Mouse (Mus musculus) neural tube, embryonic 14.5 days (tissue): ENCODE measurements at regions not wholly inside any gene's neighbourhood (a gene's known extent, or its start where the extent isn't known, plus 50 kb on each side); places are given as distances from the start of the nearest gene placed in this dataset.

Experiments used
- ATAC-seq: fragments of 200-750 bp; cut with Nextera tagmentation; 2 replicates; pipeline ENCODE4 v1.8.0; 2017; ENCODE audit warnings: low read depth, mild to moderate bottlenecking, moderate TSS enrichment, moderate library complexity
- H3K27ac ChIP-seq: fragments of 300-500 bp; sonication (generic); 2 replicates; pipeline ENCODE4 v1.5.1; 2014; ENCODE audit warnings: low read depth, mild to moderate bottlenecking, control low read depth, low read length, moderate library complexity, mixed read lengths
- H3K27me3 ChIP-seq: fragments of 300-500 bp; sonication (generic); 2 replicates; pipeline ENCODE4 v1.6.1; 2014; ENCODE audit warnings: low read length; ENCODE audit not compliant: control insufficient read depth, insufficient read depth
- H3K36me3 ChIP-seq: fragments of 300-500 bp; sonication (generic); 2 replicates; pipeline ENCODE4 v1.6.1; 2014; ENCODE audit warnings: low read length, mixed read lengths; ENCODE audit not compliant: control insufficient read depth, insufficient read depth
- H3K4me1 ChIP-seq: fragments of 300-500 bp; sonication (generic); 2 replicates; pipeline ENCODE4 v1.6.1; 2014; ENCODE audit warnings: low read length; ENCODE audit not compliant: control insufficient read depth, insufficient read depth
- H3K4me2 ChIP-seq: fragments of 300-500 bp; sonication (generic); 2 replicates; pipeline ENCODE4 v1.6.1; 2014; ENCODE audit warnings: mild to moderate bottlenecking, low read depth, low read length, control low read depth
- H3K4me3 ChIP-seq: fragments of 300-500 bp; sonication (generic); 2 replicates; pipeline ENCODE4 v1.5.1; 2014; ENCODE audit warnings: low read depth, low read length, control low read depth, mixed read lengths
- H3K9ac ChIP-seq: fragments of 300-500 bp; sonication (generic); replicated peaks from 2 replicates; pipeline ENCODE4 v1.6.1; 2014; ENCODE audit warnings: low read depth, mild to moderate bottlenecking, control low read depth, low read length, mixed read lengths
- H3K9me3 ChIP-seq: fragments of 300-500 bp; sonication (generic); 2 replicates; pipeline ENCODE4 v1.6.1; 2016; ENCODE audit warnings: low read length; ENCODE audit not compliant: control insufficient read depth
- WGBS: fragments of 180-500 bp; shearing (Covaris S2); extraction: QIAGEN DNeasy Blood & Tissue Kit; methylation state at CpG from one replicate; pipeline ENCODE4 v1.1.7; 2014; 5-methylcytosine and 5-hydroxymethylcytosine counted together

- H3K4me3 ChIP-seq, result no peak overlapping the region
- H3K36me3 ChIP-seq, result no peaks in the 10 kb centered on the region
- H3K4me2 ChIP-seq, result no peak overlapping the region
- H3K4me1 ChIP-seq, result 0 out of 2 replicates have a peak, but pooled peaks cover 4% of the 10 kb centered on the region
- no peak overlapping the region for H3K27ac ChIP-seq
- H3K9me3 ChIP-seq, result no peaks in the 10 kb centered on the region
- no peaks in the 10 kb centered on the region for H3K27me3 ChIP-seq
- ATAC-seq, result no peak
- H3K9ac ChIP-seq, result no peak overlapping the region
Observed at GRCm38 (mm10) chr7:125191313-125191712, 253.2 kb upstream of the Kdm8 start.

GRCm38 (mm10) chr7:125211346-125211973 lies 233.0 kb upstream of the Kdm8 start:
- no peak overlapping the region for H3K27ac ChIP-seq
- H3K36me3 ChIP-seq, result no peaks in the 10 kb centered on the region
- no peak overlapping the region for H3K4me3 ChIP-seq
- 32% methylated on average over 6 of the region's 6 CpGs for WGBS
- ATAC-seq, result peak; percentile 41; the same call in 1 of the 2 replicates
- no peaks in the 10 kb centered on the region for H3K4me1 ChIP-seq
- H3K9ac ChIP-seq, result no peak overlapping the region
- H3K4me2 ChIP-seq, result no peak overlapping the region
- no peaks in the 10 kb centered on the region for H3K9me3 ChIP-seq
- no peaks in the 10 kb centered on the region for H3K27me3 ChIP-seq

- WGBS, result 70% methylated on average over 6 of the region's 6 CpGs
- no peaks in the 10 kb centered on the region for H3K36me3 ChIP-seq
- no peak overlapping the region for H3K27ac ChIP-seq
- no peak for ATAC-seq
- no peak overlapping the region for H3K9ac ChIP-seq
- H3K4me3 ChIP-seq, result no peak overlapping the region
- no peak overlapping the region for H3K4me2 ChIP-seq
- no peaks in the 10 kb centered on the region for H3K27me3 ChIP-seq
- H3K9me3 ChIP-seq, result no peaks in the 10 kb centered on the region
- no peaks in the 10 kb centered on the region for H3K4me1 ChIP-seq
Observed at GRCm38 (mm10) chr7:125214036-125214435, 230.4 kb upstream of the Kdm8 start.

GRCm38 (mm10) chr7:125217630-125218029 lies 226.8 kb upstream of the Kdm8 start:
- whole genome bisulfite sequencing, result 97% methylated on average over 4 of the region's 4 CpGs

GRCm38 (mm10) chr7:125222684-125223083 lies 221.8 kb upstream of the Kdm8 start:
- H3K27ac ChIP-seq, result no peak overlapping the region
- no peaks in the 10 kb centered on the region for H3K4me1 ChIP-seq
- H3K4me2 ChIP-seq, result no peak overlapping the region
- H3K9ac ChIP-seq, result no peak overlapping the region
- no peak for ATAC-seq
- 94% methylated on average over 1 of the region's 1 CpGs for WGBS
- no peaks in the 10 kb centered on the region for H3K27me3 ChIP-seq
- no peak overlapping the region for H3K4me3 ChIP-seq
- no peaks in the 10 kb centered on the region for H3K9me3 ChIP-seq
- H3K36me3 ChIP-seq, result no peaks in the 10 kb centered on the region

More at GRCm38 (mm10) chr7:125217630-125218029, 226.8 kb upstream of the Kdm8 start:
- no peak overlapping the region for H3K27ac ChIP-seq
- no peak overlapping the region for H3K4me3 ChIP-seq
- no peak overlapping the region for H3K9ac ChIP-seq
- no peaks in the 10 kb centered on the region for H3K4me1 ChIP-seq
- no peaks in the 10 kb centered on the region for H3K27me3 ChIP-seq
- no peak overlapping the region for H3K4me2 ChIP-seq
- no peaks in the 10 kb centered on the region for H3K36me3 ChIP-seq
- H3K9me3 ChIP-seq, result no peaks in the 10 kb centered on the region
- ATAC-seq, result no peak

- H3K27ac ChIP-seq, result no peak overlapping the region
- WGBS, result 43% methylated on average over 7 of the region's 7 CpGs
- H3K9ac ChIP-seq, result no peak overlapping the region
- H3K9me3 ChIP-seq, result no peaks in the 10 kb centered on the region
- no peak overlapping the region for H3K4me3 ChIP-seq
- H3K36me3 ChIP-seq, result no peaks in the 10 kb centered on the region
- no peaks in the 10 kb centered on the region for H3K4me1 ChIP-seq
- ATAC-seq, result no peak
- H3K4me2 ChIP-seq, result no peak overlapping the region
- no peaks in the 10 kb centered on the region for H3K27me3 ChIP-seq
Observed at GRCm38 (mm10) chr7:125234911-125235310, 209.6 kb upstream of the Kdm8 start.

GRCm38 (mm10) chr7:125237026-125237425 lies 207.4 kb upstream of the Kdm8 start:
- 87% methylated on average over 3 of the region's 3 CpGs for WGBS
- Histone ChIP-seq H3K4me1 (no peaks in the 10 kb centered on the region), H3K9ac (no peak overlapping the region), H3K27me3 (no peaks in the 10 kb centered on the region), H3K9me3 (no peaks in the 10 kb centered on the region), H3K4me2 (no peak overlapping the region), H3K27ac (no peak overlapping the region), H3K4me3 (no peak overlapping the region), H3K36me3 (no peaks in the 10 kb centered on the region)
- no peak for ATAC-seq

- 74% methylated on average over 3 of the region's 3 CpGs for WGBS
- H3K27ac ChIP-seq, result no peak overlapping the region
- no peak for ATAC-seq
Observed at GRCm38 (mm10) chr7:125243021-125243420, 201.5 kb upstream of the Kdm8 start.

GRCm38 (mm10) chr7:125248386-125248785 lies 196.1 kb upstream of the Kdm8 start:
- H3K27ac ChIP-seq, result no peak overlapping the region
- H3K4me3 ChIP-seq, result no peak overlapping the region
- H3K9me3 ChIP-seq, result no peaks in the 10 kb centered on the region
- H3K4me1 ChIP-seq, result no peaks in the 10 kb centered on the region
- 99% methylated on average over 3 of the region's 3 CpGs for WGBS
- no peaks in the 10 kb centered on the region for H3K36me3 ChIP-seq
- H3K9ac ChIP-seq, result no peak overlapping the region
- H3K27me3 ChIP-seq, result no peaks in the 10 kb centered on the region
- ATAC-seq, result no peak
- H3K4me2 ChIP-seq, result no peak overlapping the region

More at GRCm38 (mm10) chr7:125243021-125243420, 201.5 kb upstream of the Kdm8 start:
- Histone ChIP-seq H3K4me3 (no peak overlapping the region), H3K4me2 (no peak overlapping the region), H3K9ac (no peak overlapping the region), H3K27me3 (no peaks in the 10 kb centered on the region), H3K36me3 (no peaks in the 10 kb centered on the region), H3K4me1 (no peaks in the 10 kb centered on the region), H3K9me3 (no peaks in the 10 kb centered on the region)
